Mouse (Mus musculus): ENCODE measurements at regions not wholly inside any gene's neighbourhood (a gene's known extent, or its start where the extent isn't known, plus 50 kb on each side); places are given as distances from the start of the nearest gene placed in this dataset.
"Not testable (repeated sequence)": the region's sequence is repeated elsewhere in the genome, so short reads cannot be mapped to it uniquely, and the experiment has no call there.

DNA sequence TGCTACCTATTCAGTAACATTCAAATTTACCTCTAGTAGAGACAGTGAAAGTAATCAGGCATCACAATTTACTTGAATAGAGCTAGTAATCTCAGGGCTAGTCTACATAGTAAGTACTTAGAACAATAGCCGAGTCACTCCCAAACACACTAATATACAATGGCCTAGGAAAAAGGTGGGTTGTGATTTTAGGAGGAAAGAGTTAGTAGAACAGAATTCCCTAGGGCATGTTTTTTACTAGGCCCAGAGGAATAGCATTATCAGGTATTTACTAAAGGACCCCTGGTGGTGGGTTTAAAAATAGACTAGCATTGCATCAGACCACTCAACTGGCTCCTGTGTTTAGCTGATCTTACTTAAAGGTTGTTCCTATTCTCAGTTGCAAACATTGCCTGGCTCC lies 535.8 kb downstream of the Mat2b start:
- H3K36me3 ChIP-seq (replicated peaks); H3K27me3 ChIP-seq (replicated peaks; ENCODE audit: low read depth, poor library complexity, severe bottlenecking); DNase-seq (ENCODE audit: low spot score); H3K4me1 ChIP-seq; H3K4me3 ChIP-seq; H3K27ac ChIP-seq (replicated peaks); H3K9me3 ChIP-seq: not testable (repeated sequence)
- WGBS = 93% methylated on average over 1 of the region's 1 CpGs

DNA sequence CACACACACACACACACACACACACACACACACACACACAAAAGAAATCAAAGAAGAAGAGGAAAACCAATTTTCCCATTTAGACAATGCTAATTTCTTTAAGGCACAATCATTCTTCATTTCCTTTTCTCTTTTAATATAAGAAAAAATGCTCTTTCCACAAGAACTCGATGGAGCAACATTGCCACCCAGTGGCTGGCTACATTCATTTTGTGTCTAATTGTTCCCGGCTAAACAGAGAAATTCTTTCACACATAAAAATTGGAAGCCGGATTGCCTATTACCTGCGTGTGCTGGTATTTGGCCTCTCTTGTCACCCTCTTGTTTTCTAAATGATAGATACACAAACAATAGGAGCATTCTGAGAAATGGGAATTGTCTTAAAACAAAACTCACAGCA lies 545.7 kb downstream of the Mat2b start:
- no peak overlapping the region for H3K4me3 ChIP-seq
- no peak overlapping the region for H3K27ac ChIP-seq (replicated peaks)
- H3K4me1 ChIP-seq = no peaks in the 10 kb centered on the region
- WGBS = 29% methylated on average over 4 of the region's 4 CpGs
- no peaks in the 10 kb centered on the region for H3K36me3 ChIP-seq (replicated peaks)
- no peaks in the 10 kb centered on the region for H3K27me3 ChIP-seq (replicated peaks; ENCODE audit: low read depth, poor library complexity, severe bottlenecking)
- no peaks in the 10 kb centered on the region for H3K9me3 ChIP-seq
- DNase-seq (ENCODE audit: low spot score) = peak; percentile 51

DNA sequence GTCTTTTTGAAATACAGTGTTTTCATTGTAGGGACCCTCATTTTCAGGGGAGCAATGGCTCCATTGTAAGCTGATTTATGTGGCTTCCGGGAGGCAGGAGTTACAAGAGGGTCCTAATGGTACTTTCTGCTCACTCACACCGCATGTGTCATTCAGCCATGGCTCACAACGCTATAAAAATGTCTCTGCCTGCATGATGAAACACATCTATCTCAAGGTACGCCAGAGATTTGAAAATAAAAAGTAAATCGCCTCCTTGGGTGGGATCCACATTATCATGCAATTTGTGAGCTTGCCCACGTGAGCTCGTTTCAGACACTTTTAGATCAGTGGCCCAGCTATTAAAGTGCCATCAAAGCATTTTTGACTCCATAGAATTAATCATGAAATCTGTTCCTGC lies 557.2 kb downstream of the Mat2b start:
- no peak overlapping the region for H3K27ac ChIP-seq (replicated peaks)
- H3K9me3 ChIP-seq = no peaks in the 10 kb centered on the region
- DNase-seq (ENCODE audit: low spot score) = no peak
- no peaks in the 10 kb centered on the region for H3K36me3 ChIP-seq (replicated peaks)
- H3K27me3 ChIP-seq (replicated peaks; ENCODE audit: low read depth, poor library complexity, severe bottlenecking) = no peaks in the 10 kb centered on the region
- no peaks in the 10 kb centered on the region for H3K4me1 ChIP-seq
- 92% methylated on average over 7 of the region's 7 CpGs for WGBS
- H3K4me3 ChIP-seq = no peak overlapping the region

DNA sequence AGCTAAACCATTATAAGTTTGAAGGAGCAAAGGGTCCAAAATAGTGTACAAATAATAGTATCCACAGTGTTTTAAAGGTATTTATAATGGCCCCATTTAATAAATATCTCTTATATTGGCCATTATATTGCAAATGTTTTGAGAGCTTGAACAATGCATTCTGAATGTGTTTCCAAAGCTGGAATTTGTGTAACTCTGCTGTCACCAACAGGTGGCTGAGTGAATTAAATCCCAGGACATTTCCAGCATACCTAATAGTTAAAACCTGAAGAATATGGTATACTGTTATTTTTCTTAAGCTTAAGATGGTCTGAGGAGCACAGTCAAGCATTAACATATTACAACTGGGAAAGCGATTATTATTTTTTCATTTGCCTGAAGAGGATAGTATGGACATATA lies 592.4 kb downstream of the Mat2b start:
- H3K27me3 ChIP-seq (replicated peaks; ENCODE audit: low read depth, poor library complexity, severe bottlenecking) = no peaks in the 10 kb centered on the region
- H3K4me1 ChIP-seq = no peaks in the 10 kb centered on the region
- H3K4me3 ChIP-seq = no peak overlapping the region
- H3K9me3 ChIP-seq = no peaks in the 10 kb centered on the region
- no peaks in the 10 kb centered on the region for H3K36me3 ChIP-seq (replicated peaks)
- no peak overlapping the region for H3K27ac ChIP-seq (replicated peaks)
- 89% methylated on average over 1 of the region's 1 CpGs for WGBS
- DNase-seq (ENCODE audit: low spot score) = no peak

DNA sequence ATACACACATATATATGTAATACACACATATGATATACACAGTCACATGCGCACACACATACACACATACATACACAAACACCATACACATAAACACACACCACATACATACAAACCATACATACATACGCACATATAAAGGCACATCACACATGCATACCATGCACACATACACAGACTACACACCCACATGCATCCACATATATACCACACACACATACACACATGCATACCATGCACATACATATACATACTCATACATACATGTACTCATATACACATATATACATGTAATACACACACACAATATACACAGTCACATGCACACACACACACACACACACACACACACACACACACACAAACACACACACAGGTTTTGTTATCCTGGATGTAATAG lies 620.7 kb downstream of the Mat2b start:
- Histone ChIP-seq H3K4me1 (no peaks in the 10 kb centered on the region), H3K4me3 (no peak overlapping the region), H3K27ac (replicated peaks) (no peak overlapping the region), H3K9me3 (no peaks in the 10 kb centered on the region), H3K27me3 (replicated peaks; ENCODE audit: low read depth, poor library complexity, severe bottlenecking) (no peaks in the 10 kb centered on the region), H3K36me3 (replicated peaks) (no peaks in the 10 kb centered on the region)
- WGBS = 94% methylated on average over 2 of the region's 2 CpGs
- DNase-seq (ENCODE audit: low spot score) = no peak

DNA sequence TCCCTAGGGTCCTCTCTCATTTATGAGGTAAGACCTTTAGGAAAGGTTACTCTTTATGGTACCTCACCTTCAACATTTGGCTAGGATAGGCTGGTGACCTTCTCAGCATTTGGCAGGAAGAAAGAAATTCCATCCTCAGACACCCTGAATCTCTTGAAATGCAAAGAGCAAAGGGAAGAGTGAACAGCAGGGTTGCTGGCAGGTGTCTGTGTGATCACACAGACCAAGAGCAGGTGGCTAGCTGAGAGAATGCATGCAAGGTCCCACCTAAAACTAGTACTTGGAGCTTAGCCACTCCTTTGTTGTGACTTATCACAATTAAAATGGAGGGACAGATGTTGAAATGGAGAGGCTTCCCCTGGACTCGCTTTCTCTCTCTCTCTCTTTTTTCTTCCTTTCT lies 644.5 kb downstream of the Mat2b start:
- Histone ChIP-seq H3K36me3 (replicated peaks) (no peaks in the 10 kb centered on the region), H3K4me3 (no peak overlapping the region), H3K9me3 (no peaks in the 10 kb centered on the region), H3K4me1 (no peaks in the 10 kb centered on the region), H3K27ac (replicated peaks) (no peak overlapping the region), H3K27me3 (replicated peaks; ENCODE audit: low read depth, poor library complexity, severe bottlenecking) (no peaks in the 10 kb centered on the region)
- WGBS = 56% methylated on average over 1 of the region's 1 CpGs
- DNase-seq (ENCODE audit: low spot score) = no peak

DNA sequence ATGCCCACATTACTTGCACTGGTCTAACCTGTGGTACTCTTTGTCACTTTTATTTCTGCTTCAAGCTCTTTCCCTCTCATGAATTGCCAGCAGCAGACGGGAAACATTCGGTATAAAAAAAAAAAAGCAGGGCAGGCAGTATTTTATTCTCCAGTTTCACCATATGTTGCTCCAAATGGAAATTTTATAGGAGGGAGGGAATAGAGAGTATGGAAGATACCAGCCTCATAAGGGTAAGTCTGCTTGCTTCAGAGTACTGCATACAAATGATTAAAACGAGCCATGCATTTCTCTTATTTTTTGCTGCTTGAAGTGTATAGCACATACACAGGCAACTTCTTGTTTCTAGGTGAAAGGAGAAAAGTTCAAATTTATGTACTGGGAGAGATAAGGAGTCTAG lies 667.5 kb downstream of the Mat2b start:
- 82% methylated on average over 3 of the region's 3 CpGs for WGBS
- Histone ChIP-seq H3K4me1 (no peaks in the 10 kb centered on the region), H3K4me3 (no peak overlapping the region), H3K27ac (replicated peaks) (no peak overlapping the region), H3K9me3 (no peaks in the 10 kb centered on the region), H3K27me3 (replicated peaks; ENCODE audit: low read depth, poor library complexity, severe bottlenecking) (no peaks in the 10 kb centered on the region), H3K36me3 (replicated peaks) (no peaks in the 10 kb centered on the region)
- DNase-seq (ENCODE audit: low spot score) = no peak

DNA sequence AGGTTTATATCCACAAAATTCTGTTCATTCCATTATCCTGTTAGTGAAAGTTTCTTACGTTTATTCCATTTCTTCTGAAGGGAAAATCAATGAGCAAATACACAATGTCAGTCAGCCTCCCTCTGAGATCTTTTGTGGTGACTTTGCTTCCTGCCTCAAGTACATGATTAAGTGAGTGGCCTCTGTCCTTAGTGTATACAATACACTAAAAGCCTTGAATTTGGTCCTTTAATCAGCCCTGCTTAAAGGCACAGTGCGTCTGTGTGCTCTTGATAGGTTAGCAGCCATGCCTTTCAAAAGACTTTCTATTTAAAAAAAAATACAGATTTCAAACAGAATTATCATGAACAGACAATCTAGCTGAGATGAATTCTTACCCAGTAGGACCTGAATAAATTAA lies 695.5 kb downstream of the Mat2b start:
- no peaks in the 10 kb centered on the region for H3K4me1 ChIP-seq
- DNase-seq (ENCODE audit: low spot score) = no peak
- H3K27me3 ChIP-seq (replicated peaks; ENCODE audit: low read depth, poor library complexity, severe bottlenecking) = no peaks in the 10 kb centered on the region
- WGBS = 74% methylated on average over 2 of the region's 2 CpGs
- no peak overlapping the region for H3K27ac ChIP-seq (replicated peaks)
- no peaks in the 10 kb centered on the region for H3K9me3 ChIP-seq
- no peak overlapping the region for H3K4me3 ChIP-seq
- no peaks in the 10 kb centered on the region for H3K36me3 ChIP-seq (replicated peaks)

DNA sequence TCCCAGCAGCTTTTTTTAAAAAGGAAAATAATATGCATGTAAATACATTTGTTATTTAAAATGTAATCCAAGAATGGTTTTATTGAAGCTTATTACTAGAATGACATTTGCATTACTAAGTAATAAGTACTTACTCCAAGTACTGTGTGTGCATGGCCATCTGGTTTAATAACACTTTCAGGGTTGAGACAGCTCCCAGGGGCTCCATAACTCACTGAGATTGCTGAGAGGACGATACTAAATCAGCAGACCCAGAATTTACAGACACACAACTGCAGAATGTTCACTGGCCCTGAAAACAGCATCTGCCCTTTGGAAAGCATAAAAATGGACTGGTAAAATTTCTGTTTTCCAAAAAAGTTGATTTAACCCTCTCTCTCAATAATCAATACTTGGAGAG lies 696.4 kb downstream of the Mat2b start:
- no peaks in the 10 kb centered on the region for H3K9me3 ChIP-seq

DNA sequence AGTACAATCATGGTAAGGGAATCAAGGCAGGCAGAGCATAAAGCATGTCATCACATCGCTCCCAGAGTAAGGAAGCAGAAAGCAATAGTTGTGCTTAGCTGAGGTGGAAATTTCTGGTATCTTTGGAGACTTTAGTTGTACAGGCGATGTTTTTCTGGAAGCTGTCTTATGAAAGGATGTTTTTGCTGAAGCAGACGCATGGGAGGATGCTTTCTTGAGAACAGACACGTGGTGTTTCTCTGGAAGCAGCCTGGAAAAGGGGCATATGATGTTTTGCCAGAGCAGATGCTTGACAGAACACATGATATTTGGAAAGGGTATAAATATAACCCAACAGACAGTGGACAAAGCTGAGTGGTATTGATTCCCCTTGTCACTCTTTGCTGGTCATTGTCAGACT lies 722.4 kb downstream of the Mat2b start:
- no peaks in the 10 kb centered on the region for H3K36me3 ChIP-seq (replicated peaks)
- no peak for DNase-seq (ENCODE audit: low spot score)
- 82% methylated on average over 4 of the region's 4 CpGs for WGBS
- H3K27ac ChIP-seq (replicated peaks) = no peak overlapping the region
- H3K27me3 ChIP-seq (replicated peaks; ENCODE audit: low read depth, poor library complexity, severe bottlenecking) = no peaks in the 10 kb centered on the region
- H3K4me1 ChIP-seq = no peaks in the 10 kb centered on the region
- H3K4me3 ChIP-seq = no peak overlapping the region
- H3K9me3 ChIP-seq = no peaks in the 10 kb centered on the region

More for the DNA sequence above, 696.4 kb downstream of the Mat2b start:
- 70% methylated on average over 1 of the region's 1 CpGs for WGBS
- no peak for DNase-seq (ENCODE audit: low spot score)
- Histone ChIP-seq H3K4me1 (no peaks in the 10 kb centered on the region), H3K4me3 (no peak overlapping the region), H3K27ac (replicated peaks) (no peak overlapping the region), H3K27me3 (replicated peaks; ENCODE audit: low read depth, poor library complexity, severe bottlenecking) (no peaks in the 10 kb centered on the region), H3K36me3 (replicated peaks) (no peaks in the 10 kb centered on the region)

DNA sequence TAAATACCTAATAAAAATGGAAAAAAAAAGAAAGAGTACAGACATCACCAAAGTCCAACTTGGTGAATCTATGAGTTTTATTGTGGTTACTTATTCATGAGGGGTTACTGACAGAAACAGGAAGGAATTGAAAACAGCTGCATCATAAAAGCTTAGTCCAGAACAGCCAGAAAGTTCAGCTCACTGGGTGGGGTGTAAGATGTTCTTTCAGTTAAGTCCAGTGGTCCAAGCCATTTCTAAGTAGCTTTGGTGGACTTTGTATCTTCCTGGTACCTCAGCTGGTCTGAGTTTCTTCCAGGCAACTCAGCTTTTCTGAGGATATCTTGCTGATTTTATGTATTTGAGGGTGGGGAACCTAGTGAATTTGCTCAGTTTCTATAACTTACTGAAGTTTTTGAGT lies 731.3 kb downstream of the Mat2b start:
- Histone ChIP-seq H3K27ac (replicated peaks) (no peak overlapping the region), H3K4me3 (no peak overlapping the region), H3K27me3 (replicated peaks; ENCODE audit: low read depth, poor library complexity, severe bottlenecking) (no peaks in the 10 kb centered on the region), H3K36me3 (replicated peaks) (no peaks in the 10 kb centered on the region), H3K4me1 (no peaks in the 10 kb centered on the region), H3K9me3 (no peaks in the 10 kb centered on the region)
- no peak for DNase-seq (ENCODE audit: low spot score)

DNA sequence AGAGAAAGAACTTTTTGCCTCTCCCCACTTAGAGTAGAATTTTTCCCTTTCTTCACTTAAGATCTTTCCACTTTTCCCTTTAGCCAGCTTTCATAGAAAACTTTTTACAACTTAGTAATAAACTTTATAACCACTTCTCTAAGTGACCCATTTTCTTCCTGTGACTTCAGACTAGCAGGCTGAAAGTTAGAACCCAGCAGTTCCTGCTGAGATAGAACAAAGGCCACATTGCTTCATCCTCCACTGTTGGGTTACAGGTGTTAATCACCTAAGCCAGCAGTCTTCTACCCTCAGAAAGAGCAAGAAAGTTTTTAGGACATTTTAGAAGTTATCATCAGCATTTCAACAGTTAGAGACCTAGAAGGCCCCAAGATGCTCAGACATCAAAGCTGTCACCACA lies 740.6 kb downstream of the Mat2b start:
- no peaks in the 10 kb centered on the region for H3K9me3 ChIP-seq
- H3K36me3 ChIP-seq (replicated peaks) = no peaks in the 10 kb centered on the region
- DNase-seq (ENCODE audit: low spot score) = no peak
- H3K27me3 ChIP-seq (replicated peaks; ENCODE audit: low read depth, poor library complexity, severe bottlenecking) = no peaks in the 10 kb centered on the region
- no peak overlapping the region for H3K27ac ChIP-seq (replicated peaks)
- no peak overlapping the region for H3K4me3 ChIP-seq
- H3K4me1 ChIP-seq = no peaks in the 10 kb centered on the region

DNA sequence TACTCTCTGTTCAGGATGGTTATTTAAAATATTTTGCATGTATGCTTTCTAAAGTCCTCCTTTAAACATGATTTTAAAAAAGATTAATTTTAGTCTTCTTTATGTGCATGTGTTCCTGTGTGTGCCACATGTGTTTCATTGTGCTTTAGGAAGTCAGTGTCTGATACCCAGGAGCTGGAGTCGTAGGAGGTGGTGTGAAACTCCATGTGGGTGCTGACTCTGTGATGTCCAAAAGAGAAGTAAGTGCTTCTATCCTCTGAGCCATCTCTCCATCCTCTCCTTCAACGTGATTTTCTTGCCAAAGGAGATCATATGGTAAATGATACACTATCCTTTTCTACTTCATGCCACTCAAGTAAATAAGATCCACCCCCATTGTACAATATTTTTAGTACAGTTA lies 750.8 kb downstream of the Mat2b start:
- Histone ChIP-seq H3K4me1 (no peaks in the 10 kb centered on the region), H3K36me3 (replicated peaks) (no peaks in the 10 kb centered on the region), H3K27ac (replicated peaks) (no peak overlapping the region), H3K9me3 (no peaks in the 10 kb centered on the region), H3K27me3 (replicated peaks; ENCODE audit: low read depth, poor library complexity, severe bottlenecking) (no peaks in the 10 kb centered on the region), H3K4me3 (no peak overlapping the region)
- 81% methylated on average over 2 of the region's 2 CpGs for WGBS
- no peak for DNase-seq (ENCODE audit: low spot score)

DNA sequence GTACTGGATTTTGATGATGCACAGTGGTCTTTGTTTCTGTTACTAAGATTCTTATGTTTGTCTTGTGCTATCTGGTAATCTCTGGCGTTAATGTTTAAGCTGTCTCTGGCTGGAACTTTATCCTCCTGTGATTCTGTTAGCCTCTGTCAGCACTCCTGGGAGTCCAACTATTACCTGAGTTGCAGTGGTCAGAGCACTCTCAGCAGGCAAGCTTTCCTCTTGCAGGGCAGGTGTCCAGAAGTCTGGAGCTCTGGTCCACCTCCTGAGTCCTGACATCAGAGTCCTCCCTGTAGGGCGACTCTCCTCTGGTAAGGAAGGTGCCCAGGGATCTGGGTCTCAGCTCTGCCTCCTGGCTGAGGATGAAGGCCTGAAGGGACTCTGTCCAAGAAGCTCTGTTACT lies 760.8 kb downstream of the Mat2b start:
- WGBS = 79% methylated on average over 2 of the region's 2 CpGs
- no peaks in the 10 kb centered on the region for H3K27me3 ChIP-seq (replicated peaks; ENCODE audit: low read depth, poor library complexity, severe bottlenecking)
- no peak overlapping the region for H3K27ac ChIP-seq (replicated peaks)
- no peaks in the 10 kb centered on the region for H3K4me1 ChIP-seq
- H3K4me3 ChIP-seq = no peak overlapping the region
- no peak for DNase-seq (ENCODE audit: low spot score)
- H3K36me3 ChIP-seq (replicated peaks) = no peaks in the 10 kb centered on the region
- H3K9me3 ChIP-seq = no peaks in the 10 kb centered on the region

All from embryonic facial prominence, embryonic 10.5 days (tissue).